Mouse (Mus musculus) frontal cortex, adult (tissue): ENCODE results near the gene Dmrtc2.

Source experiments
- ATAC-seq: cut with Nextera tagmentation; 2 replicates; pipeline ENCODE4 v1.9.2; 2017; ENCODE audit warnings: mild to moderate bottlenecking, moderate library complexity, mixed read lengths; ENCODE audit not compliant: low TSS enrichment

Dmrtc2 gene

DNA sequence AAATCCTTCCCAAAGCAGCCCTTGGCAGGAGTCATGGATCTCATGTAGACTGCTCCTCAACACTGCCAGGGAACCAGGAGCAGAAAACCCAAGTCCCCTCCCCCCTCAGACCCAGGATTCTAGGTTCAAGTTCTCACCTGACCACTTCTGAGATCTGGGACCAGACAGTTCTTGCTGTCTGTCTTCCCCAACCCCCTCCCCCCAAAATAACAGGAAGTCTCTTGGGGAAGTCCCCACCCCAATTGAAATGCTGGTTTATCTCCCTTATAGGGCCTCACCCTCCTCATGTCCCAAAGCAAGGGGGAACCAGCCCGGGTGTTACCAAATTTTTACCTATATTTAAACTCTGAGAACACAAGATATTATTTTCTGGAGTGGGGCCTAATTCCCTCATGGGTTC is 32.0 kb downstream of the Dmrtc2 start:
- ATAC-seq, result no peak

DNA sequence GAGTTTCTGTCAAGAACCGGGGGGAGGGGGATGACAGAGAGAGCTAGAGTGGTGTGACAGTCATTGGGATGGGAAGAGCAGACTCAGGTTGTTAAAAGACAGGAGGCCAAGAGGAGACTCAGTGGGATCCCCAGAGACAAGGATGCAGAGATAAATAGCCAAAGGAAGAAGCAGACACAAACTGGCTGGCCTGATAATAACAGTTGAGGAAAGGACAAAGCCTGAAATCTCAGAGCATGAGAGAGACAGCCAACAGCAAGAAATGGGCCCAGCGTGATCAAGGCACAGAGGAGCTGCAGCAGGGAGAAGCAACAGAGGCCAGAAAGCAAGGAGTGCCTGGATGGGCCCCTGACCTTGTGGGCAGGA is 32.4 kb downstream of the Dmrtc2 start:
- ATAC-seq, result no peak

DNA sequence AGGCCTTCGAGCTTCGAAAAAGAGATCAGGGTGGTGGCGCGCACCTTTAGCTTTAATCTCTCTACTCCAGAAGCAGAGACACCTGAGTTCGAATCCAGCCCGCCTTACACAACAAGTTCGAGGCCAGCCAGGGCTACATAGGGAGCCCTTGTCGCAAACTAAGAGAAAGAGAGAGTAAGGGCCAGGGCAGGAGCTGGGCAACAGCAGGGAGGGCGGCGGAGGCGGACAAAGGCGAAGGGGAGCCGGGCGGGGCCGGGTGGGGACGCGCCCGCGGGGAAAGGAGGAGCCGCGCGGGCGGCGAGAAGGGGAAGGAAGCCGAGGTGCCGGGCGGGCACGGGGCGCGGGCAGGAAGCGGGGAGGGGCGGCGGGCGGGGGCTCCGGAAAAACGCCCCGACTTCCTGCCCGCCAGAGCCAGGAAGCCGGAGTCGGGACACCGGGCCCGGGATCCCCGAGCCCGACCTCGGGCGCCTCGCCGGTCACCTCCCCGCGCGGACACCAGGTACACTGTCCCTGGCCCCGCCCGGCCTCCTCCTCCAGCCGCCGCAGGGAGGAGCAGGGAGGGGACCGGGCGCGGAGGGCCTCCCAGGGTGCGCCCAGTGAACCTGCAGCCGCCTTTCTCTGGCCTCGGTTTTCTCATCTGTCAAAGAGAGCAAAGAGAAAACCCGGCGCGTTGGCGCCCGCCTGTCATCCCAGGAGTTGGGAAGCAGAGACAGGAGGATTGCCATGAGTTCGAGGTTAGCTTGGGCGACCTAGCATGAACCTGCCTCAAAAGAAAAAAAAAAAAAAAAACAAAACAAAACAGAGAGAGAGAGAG is 33.0 kb downstream of the Dmrtc2 start, which contains the start of gene Arhgef1:
Arhgef1 (plus strand) TSS at position 283 of the 814 bp plus-strand sequence.
- ATAC-seq, result no peak

- no peak for ATAC-seq
These were observed 33.6 kb downstream of the Dmrtc2 start for GRCm38 (mm10) chr7:24903444-24903825.

DNA sequence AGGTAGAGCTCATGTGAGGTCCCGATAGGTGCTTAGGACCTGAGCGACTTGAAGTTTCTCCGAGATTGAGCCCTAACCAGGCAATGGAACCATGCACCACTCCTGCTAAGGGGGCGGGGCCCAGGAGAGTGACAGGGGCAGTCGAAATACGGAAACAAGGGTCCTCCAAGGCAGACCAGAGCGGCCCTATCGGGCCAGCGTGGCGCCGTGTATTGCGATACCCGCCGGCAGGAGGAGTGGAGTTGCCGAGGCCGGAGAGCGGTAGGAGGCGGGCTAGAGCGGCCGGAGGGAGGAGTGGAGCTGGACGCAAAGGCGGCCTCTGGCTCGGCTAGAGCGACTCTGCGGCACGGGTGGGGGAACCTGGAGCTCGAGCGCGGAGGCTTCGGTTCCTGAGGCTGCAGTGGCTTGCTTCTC is 34.2 kb downstream of the Dmrtc2 start:
- ATAC-seq, result peak; percentile 94

GRCm38 (mm10) chr7:24904936-24905335 is 35.1 kb downstream of the Dmrtc2 start:
- 0 out of 2 replicates have a peak, but pooled peaks have one; percentile 27 for ATAC-seq

GRCm38 (mm10) chr7:24906551-24906950 is 36.7 kb downstream of the Dmrtc2 start:
- ATAC-seq, result no peak

GRCm38 (mm10) chr7:24907211-24907748 is 37.4 kb downstream of the Dmrtc2 start:
- no peak for ATAC-seq

- no peak for ATAC-seq
These were observed 42.6 kb downstream of the Dmrtc2 start for GRCm38 (mm10) chr7:24912480-24912879.

DNA sequence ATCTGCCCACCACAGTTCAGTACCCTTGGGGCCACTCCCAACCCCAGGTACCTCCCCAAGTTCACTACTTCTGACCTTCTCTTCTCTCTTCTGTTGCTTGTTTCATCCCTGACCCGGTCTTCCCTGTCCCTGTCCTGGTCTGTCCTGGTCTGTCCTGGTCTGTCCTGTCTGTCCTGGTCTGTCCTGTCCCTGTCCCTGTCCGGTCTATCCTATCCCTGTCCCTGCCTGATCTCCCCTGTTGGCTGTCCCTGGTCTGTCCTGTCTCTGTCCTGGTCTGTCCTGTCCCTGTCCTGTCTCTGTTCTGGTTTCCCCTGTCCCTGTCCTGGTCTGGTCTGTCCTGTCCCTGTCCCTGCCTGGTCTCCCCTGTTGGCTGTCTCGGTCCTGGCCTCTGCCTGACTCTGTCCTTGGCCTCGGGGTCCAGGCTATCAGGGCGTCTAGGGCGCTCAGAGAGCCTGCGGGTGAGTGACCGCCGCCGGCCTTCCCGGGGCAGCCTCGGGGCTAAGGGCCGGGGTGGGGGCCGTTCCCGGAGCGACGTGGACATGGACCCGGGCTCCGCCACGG is 49.0 kb downstream of the Dmrtc2 start:
- ATAC-seq, result no peak

- peak; percentile 79; the same call in 1 of the 2 replicates for ATAC-seq
These were observed 49.9 kb downstream of the Dmrtc2 start for GRCm38 (mm10) chr7:24919728-24920127.
